Mouse (Mus musculus) CD4-positive helper T cell, adult 2 months (primary cell): ENCODE results near the gene Clca3a2.
"Not testable (repeated sequence)": the region's sequence is repeated elsewhere in the genome, so short reads cannot be mapped to it uniquely, and the experiment has no call there.

Source experiments
- DNase-seq: peaks from one replicate; pipeline ENCODE4 v3.0.0-alpha.2; 2012; ENCODE audit warnings: low read depth, missing footprints, low spot score

Clca3a2 gene

GRCm38 (mm10) chr3:144819219-144819618 is at the start of gene Clca3a2:
TSS of gene Clca3a2 (minus strand) at chr3:144819494.
- not testable (repeated sequence) for DNase-seq

GRCm38 (mm10) chr3:144849584-144849983 is 30.3 kb upstream of the Clca3a2 start:
- DNase-seq = no peak

- not testable (repeated sequence) for DNase-seq
Measured at GRCm38 (mm10) chr3:144849014-144849556, 29.8 kb upstream of the Clca3a2 start, which contains the start of gene Clca3b. TSS of gene Clca3b (minus strand) at chr3:144849357.

- DNase-seq = no peak
Measured at GRCm38 (mm10) chr3:144827257-144827656, 8.0 kb upstream of the Clca3a2 start.

- DNase-seq = peak; percentile 29
Measured at GRCm38 (mm10) chr3:144825151-144825550, 5.9 kb upstream of the Clca3a2 start.

GRCm38 (mm10) chr3:144823331-144823730 is 4.0 kb upstream of the Clca3a2 start:
- no peak for DNase-seq

- no peak for DNase-seq
Measured at GRCm38 (mm10) chr3:144820632-144821031, 1.3 kb upstream of the Clca3a2 start.

- not testable (repeated sequence) for DNase-seq
Measured at GRCm38 (mm10) chr3:144813336-144813735, 6.0 kb downstream of the Clca3a2 start.

- DNase-seq = no peak
Measured at GRCm38 (mm10) chr3:144811821-144812220, 7.5 kb downstream of the Clca3a2 start.

- DNase-seq = not testable (repeated sequence)
Measured at GRCm38 (mm10) chr3:144808153-144808925, 11.0 kb downstream of the Clca3a2 start.

- not testable (repeated sequence) for DNase-seq
Measured at GRCm38 (mm10) chr3:144806626-144807025, 12.7 kb downstream of the Clca3a2 start.

GRCm38 (mm10) chr3:144801861-144802260 is 17.4 kb downstream of the Clca3a2 start:
- DNase-seq = no peak

GRCm38 (mm10) chr3:144785181-144786148 is 33.8 kb downstream of the Clca3a2 start:
- DNase-seq = no peak

- no peak for DNase-seq
Measured at GRCm38 (mm10) chr3:144765161-144765560, 54.1 kb downstream of the Clca3a2 start.

- DNase-seq = no peak
Measured at GRCm38 (mm10) chr3:144761454-144761853, 57.8 kb downstream of the Clca3a2 start.

GRCm38 (mm10) chr3:144760592-144761309 is 58.5 kb downstream of the Clca3a2 start, which contains the start of gene Clca3a1:
TSS of gene Clca3a1 (minus strand) at chr3:144760977.
- no peak for DNase-seq

GRCm38 (mm10) chr3:144759719-144760118 is 59.6 kb downstream of the Clca3a2 start:
- DNase-seq = no peak

GRCm38 (mm10) chr3:144756103-144756502 is 63.2 kb downstream of the Clca3a2 start:
- not testable (repeated sequence) for DNase-seq

- peak; percentile 11 for DNase-seq
Measured at GRCm38 (mm10) chr3:144753120-144753519, 66.2 kb downstream of the Clca3a2 start.

- DNase-seq = not testable (repeated sequence)
Measured at GRCm38 (mm10) chr3:144749062-144749963, 70.0 kb downstream of the Clca3a2 start.
